Mouse (Mus musculus): Measurements from ENCODE around the gene Ubr1.

GRCm38 (mm10) chr2:120959363-120959762 lies 11.2 kb downstream of the Ubr1 start:
- TF ChIP-seq CTCF (IDR thresholded peaks at IDR 0.05; ENCODE audit: insufficient read depth, low read length) = no peak
- TF ChIP-seq POLR2A (IDR thresholded peaks at IDR 0.05; ENCODE audit: borderline replicate concordance, extremely low read depth, low read depth, low read length) = no peak
